Mouse (Mus musculus) MEL (cell line): ENCODE measurements at regions not wholly inside any gene's neighbourhood (a gene's known extent, or its start where the extent isn't known, plus 50 kb on each side); places are given as distances from the start of the nearest gene placed in this dataset.

ENCODE experiments used
- DNase-seq: peaks from one replicate; pipeline ENCODE4 v3.0.0; 2011; ENCODE audit warnings: low read depth, low spot score
- H3K27ac ChIP-seq: 2 replicates; pipeline ENCODE4 v1.5.1; 2012; ENCODE audit warnings: low read depth, mild to moderate bottlenecking, control low read depth, low read length, moderate library complexity; ENCODE audit not compliant: control insufficient read depth
- H3K27me3 ChIP-seq, 2 experiments: fragments of 150-350 bp in 1 of 2; sonication (generic) in 1 of 2; 2 replicates each; pipeline ENCODE4 v1.6.1; 2012; ENCODE audit warnings: low read length in 2 of 2, mild to moderate bottlenecking in 2 of 2, improper control_type of control experiment in 1 of 2, moderate library complexity in 1 of 2; ENCODE audit not compliant: insufficient read depth in 2 of 2, control insufficient read depth in 1 of 2
- H3K36me3 ChIP-seq, 2 experiments: 2 replicates each; pipeline ENCODE4 v1.6.1; 2012 to 2014; ENCODE audit warnings: low read length in 2 of 2, improper control_type of control experiment in 1 of 2, inconsistent platforms in 1 of 2, mild to moderate bottlenecking in 1 of 2; ENCODE audit not compliant: insufficient read depth in 2 of 2, control insufficient read depth in 1 of 2
- H3K4me1 ChIP-seq, 2 experiments: fragments of 150-350 bp in 1 of 2; sonication (generic) in 1 of 2; 2 replicates each; pipeline ENCODE4 v1.6.1; 2012; ENCODE audit warnings: low read length in 2 of 2, improper control_type of control experiment in 1 of 2, mild to moderate bottlenecking in 1 of 2; ENCODE audit not compliant: insufficient read depth in 2 of 2, control insufficient read depth in 1 of 2
- H3K4me3 ChIP-seq, 2 experiments: fragments of 150-350 bp in 1 of 2; sonication (generic) in 1 of 2; 2 replicates each; pipeline ENCODE4 v1.5.1; 2012; ENCODE audit warnings: low read depth in 2 of 2, low read length in 2 of 2, mild to moderate bottlenecking in 2 of 2, moderate library complexity in 2 of 2, control low read depth in 1 of 2, improper control_type of control experiment in 1 of 2; ENCODE audit not compliant: control insufficient read depth in 1 of 2, insufficient read depth in 1 of 2
- H3K79me2 ChIP-seq: 2 replicates; pipeline ENCODE4 v1.6.1; 2012; ENCODE audit warnings: mild to moderate bottlenecking, low read length, moderate library complexity; ENCODE audit not compliant: control insufficient read depth, poor library complexity, insufficient read depth
- H3K9ac ChIP-seq: 2 replicates; pipeline ENCODE4 v1.6.1; 2012; ENCODE audit warnings: low read depth, mild to moderate bottlenecking, control low read depth, low read length, moderate library complexity; ENCODE audit not compliant: control insufficient read depth, poor library complexity, severe bottlenecking
- H3K9me3 ChIP-seq: fragments of 150-350 bp; sonication (generic); replicated peaks from 2 replicates; pipeline ENCODE4 v1.6.1; 2012; ENCODE audit warnings: mild to moderate bottlenecking, low read length, improper control_type of control experiment, moderate library complexity; ENCODE audit not compliant: insufficient read depth
- BHLHE40 ChIP-seq: IDR thresholded peaks from 2 replicates; pipeline ENCODE4 v1.6.1; 2012; ENCODE audit warnings: low read depth, mild to moderate bottlenecking, inconsistent platforms, low read length, improper control_type of control experiment, borderline replicate concordance
- CHD1 ChIP-seq: IDR thresholded peaks from 2 replicates; pipeline ENCODE4 v1.6.1; 2012; ENCODE audit warnings: low read depth, mild to moderate bottlenecking, inconsistent platforms, low read length, improper control_type of control experiment
- CHD2 ChIP-seq: IDR thresholded peaks from 2 replicates; pipeline ENCODE4 v1.6.1; 2011; ENCODE audit warnings: low read length, improper control_type of control experiment
- CTCF ChIP-seq, 3 experiments: IDR thresholded peaks in 2 of 3; conservative IDR thresholded peaks in 1 of 3; 2 replicates each; pipeline ENCODE4 v1.5.1; 2011 to 2012; ENCODE audit warnings: low read length in 3 of 3, low read depth in 2 of 3, mild to moderate bottlenecking in 2 of 3, improper control_type of control experiment in 1 of 3, inconsistent platforms in 1 of 3, mixed read lengths in 1 of 3, moderate library complexity in 1 of 3; ENCODE audit not compliant: control insufficient read depth in 1 of 3, insufficient read depth in 1 of 3, poor library complexity in 1 of 3, severe bottlenecking in 1 of 3
- E2F4 ChIP-seq: IDR thresholded peaks from 2 replicates; pipeline ENCODE4 v1.6.1; 2011; ENCODE audit warnings: low read depth, low read length, improper control_type of control experiment, borderline replicate concordance
- ELF1 ChIP-seq: IDR thresholded peaks from 2 replicates; pipeline ENCODE4 v1.6.1; 2014; ENCODE audit warnings: low read depth, mild to moderate bottlenecking, inconsistent platforms, low read length, improper control_type of control experiment, moderate library complexity
- EP300 ChIP-seq, 2 experiments: IDR thresholded peaks; 2 replicates each; pipeline ENCODE4 v1.6.1; 2011; ENCODE audit warnings: improper control_type of control experiment in 2 of 2, low read length in 2 of 2, low read depth in 1 of 2, mild to moderate bottlenecking in 1 of 2
- HCFC1 ChIP-seq: IDR thresholded peaks from 2 replicates; pipeline ENCODE4 v1.6.1; 2012; ENCODE audit warnings: low read depth, mild to moderate bottlenecking, inconsistent platforms, low read length, improper control_type of control experiment, moderate library complexity
- JUND ChIP-seq: IDR thresholded peaks from 2 replicates; pipeline ENCODE4 v1.6.1; 2011; ENCODE audit warnings: low read depth, mild to moderate bottlenecking, improper control_type of control experiment, low read length
- KAT2A ChIP-seq: conservative IDR thresholded peaks from 2 replicates; pipeline ENCODE4 v1.6.1; 2012; ENCODE audit warnings: low read depth, low read length, improper control_type of control experiment, inconsistent platforms
- MAZ ChIP-seq: IDR thresholded peaks from 2 replicates; pipeline ENCODE4 v1.6.1; 2012; ENCODE audit warnings: low read depth, mild to moderate bottlenecking, inconsistent platforms, low read length, improper control_type of control experiment
- MEF2A ChIP-seq: IDR thresholded peaks from 2 replicates; pipeline ENCODE4 v1.6.1; 2014; ENCODE audit warnings: low read depth, mild to moderate bottlenecking, inconsistent platforms, low read length, improper control_type of control experiment; ENCODE audit not compliant: poor library complexity, insufficient replicate concordance, severe bottlenecking; ENCODE audit errors: extremely low read depth
- MXI1 ChIP-seq: IDR thresholded peaks from 2 replicates; pipeline ENCODE4 v1.6.1; 2011; ENCODE audit warnings: mild to moderate bottlenecking, low read depth, low read length, improper control_type of control experiment
- MYB ChIP-seq: IDR thresholded peaks from 2 replicates; pipeline ENCODE4 v1.6.1; 2011; ENCODE audit warnings: mild to moderate bottlenecking, low read depth, low read length, improper control_type of control experiment
- MYC ChIP-seq: IDR thresholded peaks from 2 replicates; pipeline ENCODE4 v1.6.1; 2011; ENCODE audit warnings: low read depth, mild to moderate bottlenecking, low read length, improper control_type of control experiment, moderate library complexity
- NELFE ChIP-seq: IDR thresholded peaks from 2 replicates; pipeline ENCODE4 v1.6.1; 2011; ENCODE audit warnings: low read depth, low read length, improper control_type of control experiment
- NRF1 ChIP-seq: IDR thresholded peaks from 2 replicates; pipeline ENCODE4 v1.6.1; 2014; ENCODE audit warnings: low read depth, mild to moderate bottlenecking, inconsistent platforms, low read length, improper control_type of control experiment, moderate library complexity; ENCODE audit not compliant: poor library complexity, insufficient read depth, severe bottlenecking
- POLR2AphosphoS2 ChIP-seq: IDR thresholded peaks from 2 replicates; pipeline ENCODE4 v1.6.1; 2011; ENCODE audit warnings: low read length, improper control_type of control experiment
- POLR2AphosphoS5 ChIP-seq: IDR thresholded peaks from 2 replicates; pipeline ENCODE4 v1.6.1; 2012; ENCODE audit warnings: low read depth, borderline replicate concordance, mild to moderate bottlenecking, inconsistent platforms, low read length, moderate library complexity, mixed read lengths
- RAD21 ChIP-seq: IDR thresholded peaks from 2 replicates; pipeline ENCODE4 v1.6.1; 2011; ENCODE audit warnings: mild to moderate bottlenecking, low read depth, low read length, improper control_type of control experiment
- RCOR1 ChIP-seq: IDR thresholded peaks from 2 replicates; pipeline ENCODE4 v1.6.1; 2012; ENCODE audit warnings: low read depth, mild to moderate bottlenecking, inconsistent platforms, low read length, improper control_type of control experiment
- SIN3A ChIP-seq: IDR thresholded peaks from 2 replicates; pipeline ENCODE4 v1.6.1; 2012; ENCODE audit warnings: low read length, improper control_type of control experiment, inconsistent platforms
- TBP ChIP-seq: IDR thresholded peaks from 2 replicates; pipeline ENCODE4 v1.8.0; 2011; ENCODE audit warnings: low read depth, low read length, improper control_type of control experiment
- TCF12 ChIP-seq: IDR thresholded peaks from 2 replicates; pipeline ENCODE4 v1.6.1; 2014; ENCODE audit warnings: low read depth, mild to moderate bottlenecking, inconsistent platforms, low read length, improper control_type of control experiment, moderate library complexity
- UBTF ChIP-seq: IDR thresholded peaks from 2 replicates; pipeline ENCODE4 v1.6.1; 2012; ENCODE audit warnings: low read depth, mild to moderate bottlenecking, inconsistent platforms, low read length, improper control_type of control experiment, moderate library complexity, borderline replicate concordance; ENCODE audit not compliant: insufficient read depth
- USF1 ChIP-seq: IDR thresholded peaks from 2 replicates; pipeline ENCODE4 v1.6.1; 2014; ENCODE audit warnings: low read depth, mild to moderate bottlenecking, inconsistent platforms, low read length, improper control_type of control experiment, moderate library complexity
- USF2 ChIP-seq, 2 experiments: IDR thresholded peaks; 2 replicates each; pipeline ENCODE4 v1.6.1; 2011 to 2012; ENCODE audit warnings: improper control_type of control experiment in 2 of 2, low read length in 2 of 2, borderline replicate concordance in 1 of 2, inconsistent platforms in 1 of 2, low read depth in 1 of 2, mild to moderate bottlenecking in 1 of 2; ENCODE audit not compliant: insufficient read depth in 1 of 2
- ZKSCAN1 ChIP-seq: IDR thresholded peaks from 2 replicates; pipeline ENCODE4 v1.6.1; 2012; ENCODE audit warnings: low read depth, mild to moderate bottlenecking, inconsistent platforms, low read length, improper control_type of control experiment, moderate library complexity
- ZMIZ1 ChIP-seq: IDR thresholded peaks from 2 replicates; pipeline ENCODE4 v1.6.1; 2012; ENCODE audit warnings: low read depth, mild to moderate bottlenecking, inconsistent platforms, low read length, improper control_type of control experiment, moderate library complexity
- ZNF384 ChIP-seq: IDR thresholded peaks from 2 replicates; pipeline ENCODE4 v1.6.1; 2012; ENCODE audit warnings: low read depth, mild to moderate bottlenecking, inconsistent platforms, low read length, improper control_type of control experiment

- Histone ChIP-seq H3K4me3 (no peak overlapping the region), H3K27me3 (no peaks in the 10 kb centered on the region), H3K27ac (no peak overlapping the region), H3K9ac (no peak overlapping the region), H3K79me2 (no peaks in the 10 kb centered on the region), H3K9me3 (no peaks in the 10 kb centered on the region), H3K36me3 (no peaks in the 10 kb centered on the region), H3K4me1 (no peaks in the 10 kb centered on the region)
- no peak for DNase-seq
- TF ChIP-seq USF1 (no peak), EP300 (IDR thresholded peaks at IDR 0.05; ENCODE audit: low read depth in 1 of 2, low read length in 2 of 2) (no peak), ELF1 (no peak), UBTF (no peak), JUND (no peak), TCF12 (no peak), MYC (no peak), BHLHE40 (no peak), NRF1 (no peak), ZNF384 (no peak), ZKSCAN1 (no peak), CHD2 (no peak), POLR2AphosphoS2 (no peak), NELFE (no peak), TBP (no peak), KAT2A (no peak)
These were observed 453.7 kb upstream of the Adgra3 start for GRCm38 (mm10) chr5:50512539-50512938.

GRCm38 (mm10) chr5:50509696-50510421 is 451.1 kb upstream of the Adgra3 start:
- Histone ChIP-seq H3K9me3 (no peaks in the 10 kb centered on the region), H3K4me1 (no peaks in the 10 kb centered on the region), H3K9ac (no peak overlapping the region), H3K79me2 (no peaks in the 10 kb centered on the region), H3K27me3 (no peaks in the 10 kb centered on the region), H3K36me3 (no peaks in the 10 kb centered on the region), H3K27ac (no peak overlapping the region), H3K4me3 (no peak overlapping the region)
- DNase-seq: no peak
- no peak for TF ChIP-seq USF2 (IDR thresholded peaks at IDR 0.05; ENCODE audit: borderline replicate concordance in 1 of 2, insufficient read depth in 1 of 2, low read depth in 1 of 2, low read length in 2 of 2)
- no peak for TF ChIP-seq HCFC1
- no peak for TF ChIP-seq RAD21
- TF ChIP-seq E2F4: no peak
- TF ChIP-seq MEF2A: no peak
- no peak for TF ChIP-seq JUND
- no peak for TF ChIP-seq MYB
- TF ChIP-seq TCF12: no peak
- no peak for TF ChIP-seq ZMIZ1
- no peak for TF ChIP-seq MAZ
- TF ChIP-seq RCOR1: no peak
- TF ChIP-seq CHD1: no peak
- TF ChIP-seq MXI1: no peak
- no peak for TF ChIP-seq SIN3A
- no peak for TF ChIP-seq MYC
- no peak for TF ChIP-seq ELF1
- TF ChIP-seq POLR2AphosphoS2: no peak
- TF ChIP-seq UBTF: no peak
- no peak for TF ChIP-seq CTCF (IDR thresholded peaks at IDR 0.05 in 2 of 3, conservative IDR thresholded peaks at IDR 0.05 in 1 of 3; ENCODE audit: control insufficient read depth in 1 of 3, insufficient read depth in 1 of 3, low read depth in 2 of 3, low read length in 3 of 3, poor library complexity in 1 of 3, severe bottlenecking in 1 of 3)
- TF ChIP-seq POLR2AphosphoS5: no peak
